9 mouse cellular contexts compared by ENCODE assay signal in the genomic region with DNA sequence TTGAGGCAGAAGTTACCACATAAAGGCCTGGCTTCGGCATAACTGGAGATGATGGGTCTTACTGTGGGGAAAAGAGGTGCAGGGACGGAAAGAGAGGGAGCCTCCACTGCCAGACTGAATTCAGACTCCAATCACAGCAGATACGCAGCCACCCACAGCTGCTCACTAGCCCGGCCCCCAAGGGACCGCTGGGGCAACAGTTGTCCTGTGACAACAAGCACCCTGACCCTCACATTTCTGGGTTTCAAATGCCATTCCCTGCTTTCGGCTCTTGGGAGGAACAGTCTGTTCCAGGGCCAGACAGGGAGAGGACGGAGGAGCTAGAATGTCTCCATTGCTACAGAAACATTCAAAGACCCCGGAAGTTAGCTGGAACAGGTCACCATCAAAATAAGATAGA.
DNase-seq lines count a peak whose midpoint lies in the region; ATAC-seq and TF ChIP-seq lines count a peak whose summit lies in the region.
"Had no signal": no experiment of that assay in that cellular context is flagged by ENCODE, and none has a peak within 500 bp of the region (broad histone marks: within the 10 kb centered on the region; RNA-seq: fewer than 3 reads in every experiment).

No protein-coding gene starts in this region.

- peaks cover 33% of the 10 kb centered on the region for H3K4me1 ChIP-seq in forebrain, embryonic 10.5 days
- no peaks in the 10 kb centered on the region for H3K4me1 ChIP-seq in forebrain, embryonic 14.5 days (ENCODE audit: control insufficient read depth, insufficient read depth, low read length)
- H3K4me1 ChIP-seq in midbrain, embryonic 10.5 days = peaks cover 31% of the 10 kb centered on the region
- no peaks in the 10 kb centered on the region for H3K4me1 ChIP-seq in midbrain, embryonic 14.5 days (ENCODE audit: control insufficient read depth, insufficient read depth, low read length)
- peaks cover 7% of the 10 kb centered on the region; the same call in 1 of the 2 replicates for H3K4me1 ChIP-seq in lung, adult 2 months (ENCODE audit: control insufficient read depth, insufficient read depth, low read length)
- 0 out of 2 replicates have a peak, but pooled peaks cover 3% of the 10 kb centered on the region for H3K4me1 ChIP-seq in midbrain, embryonic 13.5 days (replicated peaks)

- no peaks in the 10 kb centered on the region for H3K36me3 ChIP-seq in forebrain, embryonic 10.5 days (replicated peaks)
- no peaks in the 10 kb centered on the region for H3K36me3 ChIP-seq in forebrain, embryonic 14.5 days (ENCODE audit: control insufficient read depth, insufficient read depth, low read length)
- H3K36me3 ChIP-seq in midbrain, embryonic 10.5 days = no peaks in the 10 kb centered on the region
- no peaks in the 10 kb centered on the region for H3K36me3 ChIP-seq in midbrain, embryonic 14.5 days (ENCODE audit: control insufficient read depth, insufficient read depth, low read length)
- H3K36me3 ChIP-seq in midbrain, embryonic 13.5 days = no peaks in the 10 kb centered on the region
- H3K36me3 ChIP-seq: liver, embryonic 13.5 days had no signal

- DNase-seq in forebrain, embryonic 10.5 days (ENCODE audit: extremely low spot score, low spot score) = no peak
- no peak for DNase-seq in forebrain, embryonic 14.5 days (ENCODE audit: low spot score)
- no peak for DNase-seq in midbrain, embryonic 10.5 days (ENCODE audit: low spot score)
- DNase-seq in midbrain, embryonic 14.5 days = no peak
- no peak for DNase-seq in lung, adult 2 months
- peak; percentile 42 for DNase-seq in testis, postnatal 14 days (ENCODE audit: low spot score)
- DNase-seq in urinary bladder, postnatal 4 days (ENCODE audit: low spot score in 2 of 2) = no peak
- DNase-seq: liver, embryonic 13.5 days had no signal

- H3K9me3 ChIP-seq in forebrain, embryonic 10.5 days = peaks cover 10% of the 10 kb centered on the region
- H3K9me3 ChIP-seq in forebrain, embryonic 14.5 days (replicated peaks; ENCODE audit: control insufficient read depth, low read length) = no peaks in the 10 kb centered on the region
- peaks cover 8% of the 10 kb centered on the region for H3K9me3 ChIP-seq in midbrain, embryonic 10.5 days (replicated peaks)
- no peaks in the 10 kb centered on the region for H3K9me3 ChIP-seq in midbrain, embryonic 14.5 days (ENCODE audit: control insufficient read depth, low read length)
- H3K9me3 ChIP-seq in midbrain, embryonic 13.5 days = peaks cover 3% of the 10 kb centered on the region; the same call in 1 of the 2 replicates

- WGBS in forebrain, embryonic 10.5 days = 69% methylated on average over 8 of the region's 8 CpGs
- WGBS in forebrain, embryonic 14.5 days = 66% methylated on average over 8 of the region's 8 CpGs
- 65% methylated on average over 8 of the region's 8 CpGs for WGBS in midbrain, embryonic 10.5 days
- 66% methylated on average over 8 of the region's 8 CpGs for WGBS in midbrain, embryonic 14.5 days
- WGBS in lung, adult 2 months = 53% methylated on average over 8 of the region's 8 CpGs
- whole genome bisulfite sequencing in midbrain, embryonic 13.5 days = 70% methylated on average over 8 of the region's 8 CpGs

- no peaks in the 10 kb centered on the region for H3K27me3 ChIP-seq in forebrain, embryonic 10.5 days (ENCODE audit: poor library complexity, severe bottlenecking)
- no peaks in the 10 kb centered on the region for H3K27me3 ChIP-seq in forebrain, embryonic 14.5 days (replicated peaks; ENCODE audit: control insufficient read depth, insufficient read depth, low read length)
- H3K27me3 ChIP-seq in midbrain, embryonic 10.5 days (ENCODE audit: low read depth, poor library complexity, severe bottlenecking) = no peaks in the 10 kb centered on the region
- H3K27me3 ChIP-seq in midbrain, embryonic 14.5 days (ENCODE audit: control insufficient read depth, insufficient read depth, low read length) = no peaks in the 10 kb centered on the region
- no peaks in the 10 kb centered on the region for H3K27me3 ChIP-seq in midbrain, embryonic 13.5 days
- H3K27me3 ChIP-seq: liver, embryonic 13.5 days had no signal

- no peak overlapping the region for H3K9ac ChIP-seq in forebrain, embryonic 14.5 days (ENCODE audit: low read length)
- no peak overlapping the region for H3K9ac ChIP-seq in midbrain, embryonic 14.5 days (replicated peaks; ENCODE audit: low read length)
- no peak overlapping the region for H3K9ac ChIP-seq in midbrain, embryonic 13.5 days (replicated peaks)
- H3K9ac ChIP-seq: liver, embryonic 13.5 days had no signal

- 0 out of 2 replicates have a peak, but pooled peaks have one; percentile 21 for TF ChIP-seq POLR2A in lung, adult 2 months (IDR thresholded peaks at IDR 0.05; ENCODE audit: borderline replicate concordance, extremely low read depth, low read depth, low read length)

- no peak for TF ChIP-seq CTCF in lung, adult 2 months (IDR thresholded peaks at IDR 0.05; ENCODE audit: insufficient read depth, low read length)

- H3K4me2 ChIP-seq in forebrain, embryonic 14.5 days (ENCODE audit: low read length) = no peak overlapping the region
- no peak overlapping the region for H3K4me2 ChIP-seq in midbrain, embryonic 14.5 days (ENCODE audit: low read length)
- no peak overlapping the region for H3K4me2 ChIP-seq in midbrain, embryonic 13.5 days (replicated peaks)
- H3K4me2 ChIP-seq: liver, embryonic 13.5 days had no signal

- ATAC-seq in forebrain, embryonic 14.5 days = no peak
- no peak for ATAC-seq in midbrain, embryonic 14.5 days (ENCODE audit: low FRiP score, low TSS enrichment)
- ATAC-seq in midbrain, embryonic 13.5 days = no peak

- H3K27ac ChIP-seq in forebrain, embryonic 10.5 days = 0 out of 2 replicates have a peak overlapping the region, but pooled peaks have one; percentile 12
- no peak overlapping the region for H3K27ac ChIP-seq in forebrain, embryonic 14.5 days (ENCODE audit: low read depth, low read length)
- peak overlapping the region; percentile 17; the same call in 1 of the 2 replicates for H3K27ac ChIP-seq in midbrain, embryonic 10.5 days (replicated peaks)
- no peak overlapping the region for H3K27ac ChIP-seq in midbrain, embryonic 14.5 days (replicated peaks; ENCODE audit: low read depth, low read length)
- no peak overlapping the region for H3K27ac ChIP-seq in midbrain, embryonic 13.5 days
- H3K27ac ChIP-seq: liver, embryonic 13.5 days had no signal

- H3K4me3 ChIP-seq in forebrain, embryonic 10.5 days = no peak overlapping the region
- H3K4me3 ChIP-seq in forebrain, embryonic 14.5 days (ENCODE audit: low read depth, low read length) = no peak overlapping the region
- no peak overlapping the region for H3K4me3 ChIP-seq in midbrain, embryonic 10.5 days
- H3K4me3 ChIP-seq in midbrain, embryonic 14.5 days (replicated peaks; ENCODE audit: low read depth, low read length) = no peak overlapping the region
- H3K4me3 ChIP-seq in lung, adult 2 months (replicated peaks; ENCODE audit: extremely low read depth, low read depth, low read length) = no peak overlapping the region
- no peak overlapping the region for H3K4me3 ChIP-seq in midbrain, embryonic 13.5 days (replicated peaks)
- H3K4me3 ChIP-seq: liver, embryonic 13.5 days had no signal

Comparison
In these comparisons a context has a peak if more than half of its experiments do, and no peak if none do; other contexts are left out.
1. H3K27ac ChIP-seq: peak in forebrain, embryonic 10.5 days (single experiment) and midbrain, embryonic 10.5 days (single experiment); none in forebrain, embryonic 14.5 days (single experiment), midbrain, embryonic 14.5 days (single experiment) and midbrain, embryonic 13.5 days (single experiment).